Mouse (Mus musculus): Measurements from ENCODE around the gene Cpne2.

- no peak for TF ChIP-seq CTCF (IDR thresholded peaks at IDR 0.05; ENCODE audit: borderline replicate concordance, control insufficient read depth, extremely low read depth, insufficient read depth, low read length, poor library complexity)
- TF ChIP-seq POLR2A (IDR thresholded peaks at IDR 0.05; ENCODE audit: control insufficient read depth, extremely low read depth, insufficient read depth, low read length, poor library complexity): no peak
Measured at GRCm38 (mm10) chr8:94485288-94485687, 47.5 kb upstream of the Cpne2 start.

Measured in thymus, adult 2 months (tissue).